Mouse (Mus musculus): Measurements from ENCODE around the gene Brd4. TPM values are rescaled to one million over a fixed set of nuclear protein-coding genes. Genes with fewer than 3 reads are reported as not detected.

Brd4 gene
- polyA plus RNA-seq, 1 experiment: 107 TPM

GRCm38 (mm10) chr17:32250066-32250465 lies 34.5 kb downstream of the Brd4 start:
- Histone ChIP-seq H3K27me3 (ENCODE audit: control insufficient read depth, insufficient read depth, low read length) (no peaks in the 10 kb centered on the region), H3K4me1 (replicated peaks; ENCODE audit: control insufficient read depth, insufficient read depth, low read length) (no peaks in the 10 kb centered on the region), H3K36me3 (ENCODE audit: control insufficient read depth, insufficient read depth, low read length) (0 out of 2 replicates have a peak, but pooled peaks cover 3% of the 10 kb centered on the region), H3K27ac (ENCODE audit: control insufficient read depth, insufficient read depth, low read length) (no peak overlapping the region), H3K4me3 (ENCODE audit: control insufficient read depth, insufficient read depth, low read length) (no peak overlapping the region)
- WGBS: 86% methylated on average over 1 of the region's 1 CpGs
- DNase-seq: no peak
- TF ChIP-seq CTCF (IDR thresholded peaks at IDR 0.05; ENCODE audit: borderline replicate concordance, control insufficient read depth, extremely low read depth, insufficient read depth, low read length, poor library complexity) (no peak), POLR2A (IDR thresholded peaks at IDR 0.05; ENCODE audit: control insufficient read depth, extremely low read depth, insufficient read depth, low read length, poor library complexity) (no peak)

- Histone ChIP-seq H3K4me1 (replicated peaks; ENCODE audit: control insufficient read depth, insufficient read depth, low read length) (no peaks in the 10 kb centered on the region), H3K27me3 (ENCODE audit: control insufficient read depth, insufficient read depth, low read length) (no peaks in the 10 kb centered on the region), H3K36me3 (ENCODE audit: control insufficient read depth, insufficient read depth, low read length) (0 out of 2 replicates have a peak, but pooled peaks cover 3% of the 10 kb centered on the region), H3K4me3 (ENCODE audit: control insufficient read depth, insufficient read depth, low read length) (no peak overlapping the region), H3K27ac (ENCODE audit: control insufficient read depth, insufficient read depth, low read length) (no peak overlapping the region)
- WGBS: 81% methylated on average over 1 of the region's 1 CpGs
- DNase-seq: no peak
- TF ChIP-seq CTCF (IDR thresholded peaks at IDR 0.05; ENCODE audit: borderline replicate concordance, control insufficient read depth, extremely low read depth, insufficient read depth, low read length, poor library complexity) (no peak), POLR2A (IDR thresholded peaks at IDR 0.05; ENCODE audit: control insufficient read depth, extremely low read depth, insufficient read depth, low read length, poor library complexity) (no peak)
Measured at GRCm38 (mm10) chr17:32248192-32248591, 36.3 kb downstream of the Brd4 start.

GRCm38 (mm10) chr17:32247616-32248015 lies 36.9 kb downstream of the Brd4 start:
- TF ChIP-seq CTCF (IDR thresholded peaks at IDR 0.05; ENCODE audit: borderline replicate concordance, control insufficient read depth, extremely low read depth, insufficient read depth, low read length, poor library complexity): no peak
- TF ChIP-seq POLR2A (IDR thresholded peaks at IDR 0.05; ENCODE audit: control insufficient read depth, extremely low read depth, insufficient read depth, low read length, poor library complexity): no peak
- DNase-seq: no peak
- no peak overlapping the region for H3K27ac ChIP-seq (ENCODE audit: control insufficient read depth, insufficient read depth, low read length)
- H3K4me1 ChIP-seq (replicated peaks; ENCODE audit: control insufficient read depth, insufficient read depth, low read length): no peaks in the 10 kb centered on the region
- WGBS: 97% methylated on average over 1 of the region's 1 CpGs
- no peak overlapping the region for H3K4me3 ChIP-seq (ENCODE audit: control insufficient read depth, insufficient read depth, low read length)
- H3K36me3 ChIP-seq (ENCODE audit: control insufficient read depth, insufficient read depth, low read length): no peaks in the 10 kb centered on the region
- no peaks in the 10 kb centered on the region for H3K27me3 ChIP-seq (ENCODE audit: control insufficient read depth, insufficient read depth, low read length)

DNA sequence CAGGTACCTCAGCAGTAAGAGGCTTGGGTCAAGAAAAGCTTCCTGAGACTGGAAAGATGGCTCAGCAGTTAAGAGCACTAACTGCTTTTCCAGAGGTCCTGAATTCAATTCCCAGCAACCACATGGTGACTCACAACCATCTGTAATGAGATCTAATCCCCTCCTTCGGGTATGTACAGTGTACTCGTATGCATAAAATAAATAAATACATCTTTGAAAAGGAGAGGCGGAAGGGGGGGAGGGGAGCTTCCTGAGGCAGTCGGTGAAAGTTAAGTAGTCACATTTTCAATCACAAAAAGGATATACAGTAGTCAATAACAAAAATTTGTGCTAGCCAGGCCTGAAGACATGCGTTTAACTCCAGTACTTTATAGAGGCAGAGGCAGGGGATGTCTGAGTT lies 38.4 kb downstream of the Brd4 start:
- Histone ChIP-seq H3K36me3 (ENCODE audit: control insufficient read depth, insufficient read depth, low read length) (no peaks in the 10 kb centered on the region; the same call in 1 of the 2 replicates), H3K4me3 (ENCODE audit: control insufficient read depth, insufficient read depth, low read length) (no peak overlapping the region), H3K4me1 (replicated peaks; ENCODE audit: control insufficient read depth, insufficient read depth, low read length) (0 out of 2 replicates have a peak, but pooled peaks cover under 1% of the 10 kb centered on the region), H3K27me3 (ENCODE audit: control insufficient read depth, insufficient read depth, low read length) (no peaks in the 10 kb centered on the region), H3K27ac (ENCODE audit: control insufficient read depth, insufficient read depth, low read length) (no peak overlapping the region)
- 76% methylated on average over 5 of the region's 5 CpGs for WGBS
- no peak for TF ChIP-seq POLR2A (IDR thresholded peaks at IDR 0.05; ENCODE audit: control insufficient read depth, extremely low read depth, insufficient read depth, low read length, poor library complexity)
- TF ChIP-seq CTCF (IDR thresholded peaks at IDR 0.05; ENCODE audit: borderline replicate concordance, control insufficient read depth, extremely low read depth, insufficient read depth, low read length, poor library complexity): no peak
- DNase-seq: no peak

DNA sequence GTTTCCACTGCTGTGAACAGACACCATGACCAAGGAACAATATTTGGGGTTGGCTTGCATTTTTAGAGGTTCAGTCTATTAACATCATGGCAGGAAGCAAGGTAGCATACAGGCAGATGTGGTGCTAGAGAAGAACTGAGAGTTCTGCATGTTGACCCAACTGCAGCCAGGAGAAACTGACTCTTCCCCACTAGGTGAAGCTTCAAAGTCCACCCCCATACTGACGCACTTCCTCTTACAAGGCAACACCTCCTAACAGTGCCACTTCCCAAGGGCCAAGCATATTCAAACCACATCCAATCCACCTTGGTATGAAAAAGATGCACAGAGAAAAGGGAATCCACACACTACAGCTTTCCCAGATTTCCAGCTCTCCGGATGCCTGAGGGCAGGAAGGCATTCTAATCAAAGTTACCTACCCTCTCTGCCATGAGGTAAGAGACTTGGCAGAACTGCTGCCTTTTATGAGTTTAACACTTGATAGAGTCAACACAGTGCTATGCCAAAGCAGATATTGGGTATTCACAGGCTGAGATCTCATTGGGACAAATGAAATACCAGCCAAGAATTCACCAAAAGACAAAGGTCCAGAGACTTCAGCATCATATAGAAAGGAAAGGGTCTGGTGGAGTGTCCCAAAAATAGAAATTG lies 43.5 kb downstream of the Brd4 start:
- Histone ChIP-seq H3K4me3 (ENCODE audit: control insufficient read depth, insufficient read depth, low read length) (no peak overlapping the region), H3K27me3 (ENCODE audit: control insufficient read depth, insufficient read depth, low read length) (no peaks in the 10 kb centered on the region), H3K36me3 (ENCODE audit: control insufficient read depth, insufficient read depth, low read length) (peaks cover 5% of the 10 kb centered on the region; the same call in 1 of the 2 replicates), H3K27ac (ENCODE audit: control insufficient read depth, insufficient read depth, low read length) (no peak overlapping the region), H3K4me1 (replicated peaks; ENCODE audit: control insufficient read depth, insufficient read depth, low read length) (0 out of 2 replicates have a peak, but pooled peaks cover 3% of the 10 kb centered on the region)
- TF ChIP-seq CTCF (IDR thresholded peaks at IDR 0.05; ENCODE audit: borderline replicate concordance, control insufficient read depth, extremely low read depth, insufficient read depth, low read length, poor library complexity): no peak
- WGBS: 86% methylated on average over 2 of the region's 2 CpGs
- DNase-seq: no peak

- Histone ChIP-seq H3K27me3 (ENCODE audit: control insufficient read depth, insufficient read depth, low read length) (no peaks in the 10 kb centered on the region), H3K4me3 (ENCODE audit: control insufficient read depth, insufficient read depth, low read length) (no peak overlapping the region), H3K4me1 (replicated peaks; ENCODE audit: control insufficient read depth, insufficient read depth, low read length) (0 out of 2 replicates have a peak, but pooled peaks cover 3% of the 10 kb centered on the region), H3K36me3 (ENCODE audit: control insufficient read depth, insufficient read depth, low read length) (peaks cover 5% of the 10 kb centered on the region; the same call in 1 of the 2 replicates), H3K27ac (ENCODE audit: control insufficient read depth, insufficient read depth, low read length) (no peak overlapping the region)
- TF ChIP-seq POLR2A (IDR thresholded peaks at IDR 0.05; ENCODE audit: control insufficient read depth, extremely low read depth, insufficient read depth, low read length, poor library complexity) (no peak), CTCF (IDR thresholded peaks at IDR 0.05; ENCODE audit: borderline replicate concordance, control insufficient read depth, extremely low read depth, insufficient read depth, low read length, poor library complexity) (no peak)
- 87% methylated on average over 1 of the region's 1 CpGs for WGBS
- no peak for DNase-seq
Measured at GRCm38 (mm10) chr17:32238589-32238988, 45.9 kb downstream of the Brd4 start.
